Mouse (Mus musculus): Measurements from ENCODE around the gene Gm21915. TPM values are rescaled to one million over a fixed set of nuclear protein-coding genes. Genes with fewer than 3 reads are reported as not detected.

Gene Gm21915
- total and polyA plus RNA-seq, 2 experiments from 2014 or later: not detected

- 2% methylated on average over 14 of the region's 14 CpGs for WGBS
- Histone ChIP-seq H3K9me3 (ENCODE audit: low read length) (no peaks in the 10 kb centered on the region), H3K4me3 (ENCODE audit: low read depth, low read length) (peak overlapping the region; percentile 24), H3K9ac (replicated peaks; ENCODE audit: low read length, poor library complexity, severe bottlenecking) (peak overlapping the region; percentile 50), H3K27me3 (ENCODE audit: insufficient read depth, low read length) (no peaks in the 10 kb centered on the region), H3K4me2 (ENCODE audit: low read depth, low read length, poor library complexity, severe bottlenecking) (peak overlapping the region; percentile 72), H3K27ac (ENCODE audit: low read depth, low read length) (peak overlapping the region; percentile 55), H3K36me3 (ENCODE audit: insufficient read depth, low read length) (no peaks in the 10 kb centered on the region), H3K4me1 (ENCODE audit: insufficient read depth, low read length) (peaks cover 5% of the 10 kb centered on the region)
- peak; percentile 80 for DNase-seq (ENCODE audit: low spot score)
- peak; percentile 76 for ATAC-seq (ENCODE audit: low FRiP score)
- no peak for TF ChIP-seq CTCF (IDR thresholded peaks at IDR 0.05)
Measured at GRCm38 (mm10) chr9:40638394-40639049, 31.9 kb upstream of the Gm21915 start.

GRCm38 (mm10) chr9:40639536-40640187 lies 30.8 kb upstream of the Gm21915 start:
- no peak overlapping the region for H3K27ac ChIP-seq (ENCODE audit: low read depth, low read length)
- no peak overlapping the region for H3K9ac ChIP-seq (replicated peaks; ENCODE audit: low read length, poor library complexity, severe bottlenecking)
- ATAC-seq (ENCODE audit: low FRiP score) (no peak), DNase-seq (ENCODE audit: low spot score) (no peak)
- no peak overlapping the region for H3K4me3 ChIP-seq (ENCODE audit: low read depth, low read length)
- WGBS: 84% methylated on average over 10 of the region's 10 CpGs
- H3K36me3 ChIP-seq (ENCODE audit: insufficient read depth, low read length): no peaks in the 10 kb centered on the region
- no peaks in the 10 kb centered on the region for H3K27me3 ChIP-seq (ENCODE audit: insufficient read depth, low read length)
- peaks cover 5% of the 10 kb centered on the region for H3K4me1 ChIP-seq (ENCODE audit: insufficient read depth, low read length)
- no peak for TF ChIP-seq CTCF (IDR thresholded peaks at IDR 0.05)
- H3K9me3 ChIP-seq (ENCODE audit: low read length): no peaks in the 10 kb centered on the region
- H3K4me2 ChIP-seq (ENCODE audit: low read depth, low read length, poor library complexity, severe bottlenecking): no peak overlapping the region

GRCm38 (mm10) chr9:40641318-40641717 lies 29.1 kb upstream of the Gm21915 start:
- no peak for TF ChIP-seq CTCF (IDR thresholded peaks at IDR 0.05)
- no peak for DNase-seq (ENCODE audit: low spot score)
- no peak overlapping the region for H3K27ac ChIP-seq (ENCODE audit: low read depth, low read length)
- H3K9ac ChIP-seq (replicated peaks; ENCODE audit: low read length, poor library complexity, severe bottlenecking): no peak overlapping the region
- H3K9me3 ChIP-seq (ENCODE audit: low read length): no peaks in the 10 kb centered on the region
- H3K36me3 ChIP-seq (ENCODE audit: insufficient read depth, low read length): no peaks in the 10 kb centered on the region
- peaks cover 5% of the 10 kb centered on the region for H3K4me1 ChIP-seq (ENCODE audit: insufficient read depth, low read length)
- H3K27me3 ChIP-seq (ENCODE audit: insufficient read depth, low read length): no peaks in the 10 kb centered on the region
- no peak overlapping the region for H3K4me2 ChIP-seq (ENCODE audit: low read depth, low read length, poor library complexity, severe bottlenecking)
- no peak for ATAC-seq (ENCODE audit: low FRiP score)
- WGBS: 68% methylated on average over 2 of the region's 2 CpGs
- no peak overlapping the region for H3K4me3 ChIP-seq (ENCODE audit: low read depth, low read length)

- H3K9ac ChIP-seq (replicated peaks; ENCODE audit: low read length, poor library complexity, severe bottlenecking): no peak overlapping the region
- H3K9me3 ChIP-seq (ENCODE audit: low read length): no peaks in the 10 kb centered on the region
- H3K4me1 ChIP-seq (ENCODE audit: insufficient read depth, low read length): peaks cover 5% of the 10 kb centered on the region
- no peak overlapping the region for H3K4me2 ChIP-seq (ENCODE audit: low read depth, low read length, poor library complexity, severe bottlenecking)
- no peak overlapping the region for H3K4me3 ChIP-seq (ENCODE audit: low read depth, low read length)
- ATAC-seq (ENCODE audit: low FRiP score) (no peak), DNase-seq (ENCODE audit: low spot score) (no peak)
- no peak for TF ChIP-seq CTCF (IDR thresholded peaks at IDR 0.05)
- H3K27me3 ChIP-seq (ENCODE audit: insufficient read depth, low read length): no peaks in the 10 kb centered on the region
- no peaks in the 10 kb centered on the region for H3K36me3 ChIP-seq (ENCODE audit: insufficient read depth, low read length)
- no peak overlapping the region for H3K27ac ChIP-seq (ENCODE audit: low read depth, low read length)
- WGBS: 10% methylated on average over 16 of the region's 16 CpGs
Measured at GRCm38 (mm10) chr9:40642470-40643220, 27.8 kb upstream of the Gm21915 start.

- Histone ChIP-seq H3K27ac (ENCODE audit: low read depth, low read length) (no peak overlapping the region), H3K4me2 (ENCODE audit: low read depth, low read length, poor library complexity, severe bottlenecking) (no peak overlapping the region), H3K36me3 (ENCODE audit: insufficient read depth, low read length) (no peaks in the 10 kb centered on the region), H3K4me3 (ENCODE audit: low read depth, low read length) (no peak overlapping the region), H3K27me3 (ENCODE audit: insufficient read depth, low read length) (no peaks in the 10 kb centered on the region), H3K9ac (replicated peaks; ENCODE audit: low read length, poor library complexity, severe bottlenecking) (no peak overlapping the region), H3K9me3 (ENCODE audit: low read length) (no peaks in the 10 kb centered on the region), H3K4me1 (ENCODE audit: insufficient read depth, low read length) (no peaks in the 10 kb centered on the region)
- WGBS: 95% methylated on average over 3 of the region's 3 CpGs
- no peak for DNase-seq (ENCODE audit: low spot score)
- no peak for TF ChIP-seq CTCF (IDR thresholded peaks at IDR 0.05)
- ATAC-seq (ENCODE audit: low FRiP score): no peak
Measured at GRCm38 (mm10) chr9:40649444-40649843, 21.0 kb upstream of the Gm21915 start.

- no peak overlapping the region for H3K9ac ChIP-seq (replicated peaks; ENCODE audit: low read length, poor library complexity, severe bottlenecking)
- DNase-seq (ENCODE audit: low spot score) (no peak), ATAC-seq (ENCODE audit: low FRiP score) (no peak)
- no peaks in the 10 kb centered on the region for H3K36me3 ChIP-seq (ENCODE audit: insufficient read depth, low read length)
- TF ChIP-seq CTCF (IDR thresholded peaks at IDR 0.05): no peak
- H3K27ac ChIP-seq (ENCODE audit: low read depth, low read length): no peak overlapping the region
- no peak overlapping the region for H3K4me3 ChIP-seq (ENCODE audit: low read depth, low read length)
- H3K27me3 ChIP-seq (ENCODE audit: insufficient read depth, low read length): no peaks in the 10 kb centered on the region
- no peaks in the 10 kb centered on the region for H3K4me1 ChIP-seq (ENCODE audit: insufficient read depth, low read length)
- no peak overlapping the region for H3K4me2 ChIP-seq (ENCODE audit: low read depth, low read length, poor library complexity, severe bottlenecking)
- WGBS: 60% methylated on average over 6 of the region's 6 CpGs
- H3K9me3 ChIP-seq (ENCODE audit: low read length): no peaks in the 10 kb centered on the region
Measured at GRCm38 (mm10) chr9:40649983-40650382, 20.4 kb upstream of the Gm21915 start.
